Mouse (Mus musculus) left cerebral cortex, postnatal 10 days (tissue): Measurements from ENCODE around the gene Ccdc85c. TPM values are rescaled to one million over a fixed set of nuclear protein-coding genes. Genes with fewer than 3 reads are reported as not detected.

Source experiments
- DNase-seq, 2 experiments: peaks; one replicate each; pipeline ENCODE4 v3.0.0; 2021 to 2022; ENCODE audit warnings: low spot score in 2 of 2, mixed read lengths in 1 of 2; ENCODE audit errors: extremely low spot score in 1 of 2
- intact Hi-C: fragments of 180-260 bp; cut with DNase I; formaldehyde crosslinking; loops from one replicate; pipeline ENCODE4 v1.15.1; 2025
- total RNA-seq, 2 experiments: library from RNA; stranded (reverse); gene quantifications; 2 replicates each; pipeline ENCODE4 v1.2.3; 2021

The Ccdc85c gene
- 10 to 100 TPM; 58.9 to 59.6 TPM for total RNA-seq

- intact Hi-C loops, result loop anchor here (5.0 kb wide), 2 partner anchors 58 to 68 kb away; no protein-coding TSS in a partner anchor
- DNase-seq, result peak in 1 of 2 experiments; percentile 74
Measured at GRCm38 (mm10) chr12:108274661-108275507, at the start of gene Ccdc85c. Gene Ccdc85c (minus strand): TSS chr12:108275425.

- DNase-seq, result no peak
- intact Hi-C loops, result no loop called here
Measured at GRCm38 (mm10) chr12:108320096-108320495, 44.9 kb upstream of the Ccdc85c start.

DNA sequence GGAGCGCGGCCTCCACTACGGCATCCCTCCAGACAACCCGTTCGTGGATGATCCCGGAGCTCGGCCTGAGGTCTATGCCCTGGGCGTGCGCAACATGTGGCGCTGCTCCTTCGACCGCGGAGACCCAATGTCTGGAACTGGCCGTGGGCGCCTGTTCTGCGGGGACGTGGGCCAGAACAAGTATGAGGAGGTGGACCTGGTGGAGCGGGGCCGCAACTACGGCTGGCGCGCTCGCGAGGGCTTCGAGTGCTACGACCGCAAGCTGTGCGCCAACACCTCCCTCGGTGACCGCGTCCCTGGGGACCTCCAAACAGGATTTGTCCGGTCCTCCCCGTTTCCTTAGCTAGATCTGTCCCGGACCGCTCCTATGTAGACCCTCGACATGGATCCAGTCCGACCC is 43.3 kb upstream of the Ccdc85c start:
- DNase-seq, result no peak
- intact Hi-C loops, result no loop called here

- no peak for DNase-seq
- intact Hi-C loops, result no loop called here
Measured at GRCm38 (mm10) chr12:108317826-108318430, 42.7 kb upstream of the Ccdc85c start.

GRCm38 (mm10) chr12:108317201-108317738 is 42.0 kb upstream of the Ccdc85c start:
- no peak for DNase-seq
- intact Hi-C loops, result no loop called here

- DNase-seq, result no peak
- intact Hi-C loops, result no loop called here
Measured at GRCm38 (mm10) chr12:108316655-108317054, 41.4 kb upstream of the Ccdc85c start.

DNA sequence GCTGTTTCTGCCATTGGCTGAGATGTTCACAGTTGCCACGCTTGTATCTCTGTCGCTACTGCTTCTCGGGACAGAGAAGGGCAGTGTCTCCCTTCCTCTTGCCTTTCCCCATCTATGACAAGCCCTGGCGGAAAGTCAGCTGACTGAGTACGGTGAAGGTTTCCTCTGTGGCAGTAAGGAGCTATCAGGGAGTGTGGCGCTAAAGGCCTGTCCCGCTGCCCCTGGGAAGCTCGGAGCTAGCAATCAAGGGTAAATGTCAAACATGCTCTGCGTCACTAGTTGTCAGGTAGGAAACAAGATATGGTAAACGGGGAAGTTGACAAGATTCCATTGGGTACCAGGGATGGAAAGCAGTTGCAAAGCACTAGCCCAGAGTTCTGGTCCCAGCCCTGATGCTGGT is 40.6 kb upstream of the Ccdc85c start:
- peak in 1 of 2 experiments; percentile 18 for DNase-seq
- intact Hi-C loops, result no loop called here

DNA sequence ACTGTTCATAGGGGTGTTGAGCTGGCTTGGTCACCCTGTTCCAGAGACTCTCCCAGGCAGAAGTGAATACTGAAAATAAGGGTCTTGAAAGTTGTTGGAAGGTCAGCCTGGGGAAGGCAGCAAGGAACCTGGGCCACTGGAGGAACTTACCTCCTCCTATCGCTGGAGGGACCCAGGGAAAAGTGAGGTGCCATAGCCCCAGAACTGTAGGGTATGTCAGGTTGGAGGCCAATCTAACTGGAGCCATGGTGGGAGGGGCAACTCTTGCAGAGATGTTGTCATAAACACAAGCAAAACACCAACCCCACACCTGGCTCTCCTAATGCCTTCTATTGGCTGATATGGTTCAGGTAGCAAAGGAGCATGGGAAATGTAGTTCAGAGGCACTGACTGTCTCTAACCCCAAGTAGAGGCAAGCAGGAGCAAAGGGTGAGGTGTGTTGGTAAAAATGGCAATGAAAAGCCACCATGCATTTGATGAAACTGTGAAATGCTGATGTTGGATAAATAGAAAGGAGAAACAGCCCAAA is 38.1 kb upstream of the Ccdc85c start:
- intact Hi-C loops, result no loop called here
- DNase-seq, result no peak

- intact Hi-C loops, result no loop called here
- DNase-seq, result peak in 1 of 2 experiments; percentile 66
Measured at GRCm38 (mm10) chr12:108312432-108312851, 37.2 kb upstream of the Ccdc85c start.

DNA sequence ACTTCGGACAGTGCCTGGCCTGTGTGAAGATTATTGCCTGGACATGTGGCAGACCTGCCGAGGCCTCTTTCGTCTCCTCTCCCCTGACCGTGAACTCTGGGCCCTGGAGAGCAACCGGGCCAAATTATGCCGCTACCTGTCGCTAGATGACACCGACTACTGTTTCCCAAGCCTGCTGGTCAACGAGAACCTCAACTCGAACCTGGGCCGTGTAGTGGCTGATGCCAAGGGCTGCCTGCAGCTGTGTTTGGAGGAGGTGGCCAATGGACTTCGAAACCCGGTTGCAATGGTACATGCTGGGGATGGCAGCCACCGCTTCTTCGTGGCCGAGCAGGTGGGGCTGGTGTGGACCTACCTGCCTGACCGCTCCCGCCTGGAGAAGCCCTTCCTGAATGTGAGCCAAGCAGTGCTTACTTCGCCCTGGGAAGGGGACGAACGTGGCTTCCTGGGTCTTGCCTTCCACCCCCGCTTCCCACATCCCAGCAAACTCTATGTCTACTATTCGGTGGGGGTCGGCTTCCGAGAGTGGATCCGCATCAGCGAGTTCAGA is 36.6 kb upstream of the Ccdc85c start:
- peak in 1 of 2 experiments; percentile 26 for DNase-seq
- intact Hi-C loops, result no loop called here

GRCm38 (mm10) chr12:108310456-108311027 is 35.3 kb upstream of the Ccdc85c start:
- intact Hi-C loops, result no loop called here
- DNase-seq, result no peak

- intact Hi-C loops, result no loop called here
- DNase-seq, result no peak
Measured at GRCm38 (mm10) chr12:108310041-108310440, 34.8 kb upstream of the Ccdc85c start.

DNA sequence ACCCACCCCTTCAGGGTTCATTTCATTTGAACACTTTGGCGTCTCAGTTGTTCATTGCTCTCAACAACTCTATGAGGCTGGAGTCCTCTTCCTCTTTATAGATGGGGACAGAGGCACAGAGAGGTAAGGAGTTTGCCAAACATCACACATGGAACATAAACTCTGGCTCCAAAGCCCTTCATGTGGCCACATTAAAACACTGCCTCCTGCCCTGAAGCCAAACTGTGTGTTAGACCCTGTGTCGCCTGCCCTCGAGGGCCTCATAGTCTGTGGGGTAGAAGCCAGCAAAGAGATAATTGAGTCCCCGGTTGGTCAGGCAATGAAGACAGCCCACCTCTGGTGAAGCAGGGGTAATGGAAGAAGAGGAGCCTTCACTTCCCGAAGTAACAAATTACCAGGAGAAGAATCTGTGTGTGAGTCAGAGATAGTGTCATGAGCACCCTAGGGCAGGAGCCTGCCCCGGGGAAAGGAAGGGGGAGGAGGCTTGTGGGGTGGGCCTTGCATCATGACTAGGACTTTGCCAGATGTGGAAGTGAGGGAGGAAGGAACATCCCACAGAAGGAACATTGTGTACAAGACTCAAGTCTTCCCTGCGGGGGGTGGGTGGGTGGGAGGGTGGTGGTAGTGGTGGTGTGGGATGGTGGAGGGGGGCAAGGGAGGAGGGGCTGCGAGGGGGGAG is 34.0 kb upstream of the Ccdc85c start:
- intact Hi-C loops, result no loop called here
- DNase-seq, result peak in 1 of 2 experiments; percentile 29

- DNase-seq, result peak in 1 of 2 experiments; percentile 28
- intact Hi-C loops, result no loop called here
Measured at GRCm38 (mm10) chr12:108308363-108308856, 33.2 kb upstream of the Ccdc85c start.

DNA sequence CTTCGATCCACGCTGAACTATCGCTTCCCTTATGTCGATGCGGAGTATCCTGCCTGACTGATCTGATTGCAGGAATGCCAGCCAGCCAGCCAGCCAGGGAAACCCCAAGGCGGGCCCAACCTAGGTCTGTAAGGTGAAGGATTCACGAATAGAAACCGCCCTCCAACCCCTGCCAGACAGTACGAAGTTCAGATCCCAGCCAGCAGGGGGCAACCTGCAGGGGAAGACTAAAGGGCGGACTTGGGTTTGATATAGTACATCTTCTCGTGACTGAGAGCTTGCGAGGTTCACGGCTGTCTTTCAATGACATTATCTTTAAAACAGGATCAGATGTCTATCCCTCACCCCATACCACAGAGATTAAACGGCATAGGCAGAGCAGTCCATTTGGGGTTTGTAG is 32.3 kb upstream of the Ccdc85c start:
- intact Hi-C loops, result no loop called here

GRCm38 (mm10) chr12:108305812-108306794 is 30.9 kb upstream of the Ccdc85c start, which contains the start of gene Hhipl1:
Gene Hhipl1 (plus strand): TSS chr12:108306270.
- DNase-seq, result peak in 1 of 2 experiments; percentile 73
- intact Hi-C loops, result no loop called here

More for the DNA sequence above, 32.3 kb upstream of the Ccdc85c start:
- DNase-seq, result peak in 1 of 2 experiments; percentile 71

GRCm38 (mm10) chr12:108305172-108305571 is 29.9 kb upstream of the Ccdc85c start:
- DNase-seq, result no peak
- intact Hi-C loops, result no loop called here
